Mouse (Mus musculus): ENCODE results near the gene Gm28051. TPM values are rescaled to one million over a fixed set of nuclear protein-coding genes. Genes with fewer than 3 reads are reported as not detected.
A peak's percentile ranks its signal among the peaks of the same experiment; 100 is the strongest.

Gm28051 gene
- polyA plus RNA-seq, 1 experiment from 2014 or later, result not detected

- H3K4me3 ChIP-seq (ENCODE audit: low read depth, low read length), result no peak overlapping the region
- H3K4me2 ChIP-seq (ENCODE audit: low read length), result no peak overlapping the region
- no peak overlapping the region for H3K9ac ChIP-seq (ENCODE audit: low read depth, low read length)
- WGBS, result 88% methylated on average over 3 of the region's 3 CpGs
- ATAC-seq, result no peak
- H3K4me1 ChIP-seq (ENCODE audit: control insufficient read depth, insufficient read depth, low read length), result peaks cover 9% of the 10 kb centered on the region
- H3K36me3 ChIP-seq (ENCODE audit: control insufficient read depth, insufficient read depth, low read length), result peaks cover 3% of the 10 kb centered on the region; the same call in 1 of the 2 replicates
- H3K27ac ChIP-seq (ENCODE audit: low read length), result no peak overlapping the region
- H3K27me3 ChIP-seq (ENCODE audit: control insufficient read depth, insufficient read depth, low read depth, low read length), result no peaks in the 10 kb centered on the region
- no peaks in the 10 kb centered on the region for H3K9me3 ChIP-seq (replicated peaks; ENCODE audit: control insufficient read depth, low read length, poor library complexity, severe bottlenecking)
These were observed 9.3 kb downstream of the Gm28051 start for GRCm38 (mm10) chr12:102748256-102748655.

- no peak overlapping the region for H3K27ac ChIP-seq (ENCODE audit: low read length)
- peaks cover 3% of the 10 kb centered on the region; the same call in 1 of the 2 replicates for H3K36me3 ChIP-seq (ENCODE audit: control insufficient read depth, insufficient read depth, low read length)
- no peaks in the 10 kb centered on the region for H3K27me3 ChIP-seq (ENCODE audit: control insufficient read depth, insufficient read depth, low read depth, low read length)
- no peak overlapping the region for H3K4me3 ChIP-seq (ENCODE audit: low read depth, low read length)
- H3K9me3 ChIP-seq (replicated peaks; ENCODE audit: control insufficient read depth, low read length, poor library complexity, severe bottlenecking), result no peaks in the 10 kb centered on the region
- H3K4me2 ChIP-seq (ENCODE audit: low read length), result peak overlapping the region; percentile 97
- no peak overlapping the region for H3K9ac ChIP-seq (ENCODE audit: low read depth, low read length)
- WGBS, result 64% methylated on average over 6 of the region's 6 CpGs
- ATAC-seq, result no peak
- H3K4me1 ChIP-seq (ENCODE audit: control insufficient read depth, insufficient read depth, low read length), result peaks cover 23% of the 10 kb centered on the region
These were observed 12.7 kb downstream of the Gm28051 start for GRCm38 (mm10) chr12:102744839-102745238.

- Histone ChIP-seq H3K36me3 (ENCODE audit: control insufficient read depth, insufficient read depth, low read length) (no peaks in the 10 kb centered on the region), H3K27me3 (ENCODE audit: control insufficient read depth, insufficient read depth, low read depth, low read length) (no peaks in the 10 kb centered on the region), H3K9ac (ENCODE audit: low read depth, low read length) (peak within 1 kb of the TSS; percentile 94), H3K27ac (ENCODE audit: low read length) (peak within 1 kb of the TSS; percentile 94), H3K9me3 (replicated peaks; ENCODE audit: control insufficient read depth, low read length, poor library complexity, severe bottlenecking) (no peaks in the 10 kb centered on the region), H3K4me2 (ENCODE audit: low read length) (peak within 1 kb of the TSS; percentile 97), H3K4me1 (ENCODE audit: control insufficient read depth, insufficient read depth, low read length) (peaks cover 23% of the 10 kb centered on the region), H3K4me3 (ENCODE audit: low read depth, low read length) (peak within 1 kb of the TSS; percentile 86)
- ATAC-seq, result peak; percentile 97
- WGBS, result under 1% methylated on average over 63 of the region's 63 CpGs
These were observed 13.7 kb downstream of the Gm28051 start, which contains the start of the genes Moap1 and Tmem251 for GRCm38 (mm10) chr12:102743589-102744574. TSS of gene Moap1 (minus strand) at chr12:102743661. TSS of gene Tmem251 (plus strand) at chr12:102743762.

GRCm38 (mm10) chr12:102743036-102743588 lies 14.5 kb downstream of the Gm28051 start:
- Histone ChIP-seq H3K9ac (ENCODE audit: low read depth, low read length) (peak overlapping the region; percentile 94), H3K4me1 (ENCODE audit: control insufficient read depth, insufficient read depth, low read length) (peaks cover 23% of the 10 kb centered on the region), H3K27ac (ENCODE audit: low read length) (peak overlapping the region; percentile 94), H3K27me3 (ENCODE audit: control insufficient read depth, insufficient read depth, low read depth, low read length) (no peaks in the 10 kb centered on the region), H3K36me3 (ENCODE audit: control insufficient read depth, insufficient read depth, low read length) (no peaks in the 10 kb centered on the region), H3K4me3 (ENCODE audit: low read depth, low read length) (peak overlapping the region; percentile 86), H3K9me3 (replicated peaks; ENCODE audit: control insufficient read depth, low read length, poor library complexity, severe bottlenecking) (no peaks in the 10 kb centered on the region), H3K4me2 (ENCODE audit: low read length) (peak overlapping the region; percentile 97)
- under 1% methylated on average over 33 of the region's 33 CpGs for WGBS
- peak; percentile 83 for ATAC-seq

GRCm38 (mm10) chr12:102742056-102742455 lies 15.5 kb downstream of the Gm28051 start:
- Histone ChIP-seq H3K36me3 (ENCODE audit: control insufficient read depth, insufficient read depth, low read length) (no peaks in the 10 kb centered on the region), H3K4me3 (ENCODE audit: low read depth, low read length) (no peak overlapping the region), H3K4me2 (ENCODE audit: low read length) (peak overlapping the region; percentile 97; the same call in 1 of the 2 replicates), H3K27me3 (ENCODE audit: control insufficient read depth, insufficient read depth, low read depth, low read length) (no peaks in the 10 kb centered on the region), H3K27ac (ENCODE audit: low read length) (no peak overlapping the region), H3K9ac (ENCODE audit: low read depth, low read length) (peak overlapping the region; percentile 94; the same call in 1 of the 2 replicates), H3K4me1 (ENCODE audit: control insufficient read depth, insufficient read depth, low read length) (peaks cover 23% of the 10 kb centered on the region), H3K9me3 (replicated peaks; ENCODE audit: control insufficient read depth, low read length, poor library complexity, severe bottlenecking) (no peaks in the 10 kb centered on the region)
- no peak for ATAC-seq
- WGBS, result 87% methylated on average over 7 of the region's 7 CpGs

GRCm38 (mm10) chr12:102740285-102740684 lies 17.3 kb downstream of the Gm28051 start:
- Histone ChIP-seq H3K4me3 (ENCODE audit: low read depth, low read length) (no peak overlapping the region), H3K27ac (ENCODE audit: low read length) (no peak overlapping the region), H3K27me3 (ENCODE audit: control insufficient read depth, insufficient read depth, low read depth, low read length) (no peaks in the 10 kb centered on the region), H3K36me3 (ENCODE audit: control insufficient read depth, insufficient read depth, low read length) (no peaks in the 10 kb centered on the region), H3K9ac (ENCODE audit: low read depth, low read length) (no peak overlapping the region), H3K9me3 (replicated peaks; ENCODE audit: control insufficient read depth, low read length, poor library complexity, severe bottlenecking) (no peaks in the 10 kb centered on the region), H3K4me2 (ENCODE audit: low read length) (no peak overlapping the region), H3K4me1 (ENCODE audit: control insufficient read depth, insufficient read depth, low read length) (peaks cover 23% of the 10 kb centered on the region)
- 62% methylated on average over 3 of the region's 3 CpGs for WGBS
- no peak for ATAC-seq

GRCm38 (mm10) chr12:102739096-102739495 lies 18.5 kb downstream of the Gm28051 start:
- no peak for ATAC-seq
- Histone ChIP-seq H3K9me3 (replicated peaks; ENCODE audit: control insufficient read depth, low read length, poor library complexity, severe bottlenecking) (no peaks in the 10 kb centered on the region), H3K4me3 (ENCODE audit: low read depth, low read length) (no peak overlapping the region), H3K4me1 (ENCODE audit: control insufficient read depth, insufficient read depth, low read length) (peaks cover 14% of the 10 kb centered on the region), H3K36me3 (ENCODE audit: control insufficient read depth, insufficient read depth, low read length) (no peaks in the 10 kb centered on the region), H3K27me3 (ENCODE audit: control insufficient read depth, insufficient read depth, low read depth, low read length) (no peaks in the 10 kb centered on the region), H3K9ac (ENCODE audit: low read depth, low read length) (no peak overlapping the region), H3K27ac (ENCODE audit: low read length) (no peak overlapping the region), H3K4me2 (ENCODE audit: low read length) (no peak overlapping the region)
- WGBS, result 79% methylated on average over 5 of the region's 5 CpGs

- H3K4me1 ChIP-seq (ENCODE audit: control insufficient read depth, insufficient read depth, low read length), result peaks cover 16% of the 10 kb centered on the region
- WGBS, result 15% methylated on average over 4 of the region's 5 CpGs
- no peak for ATAC-seq
These were observed 24.2 kb downstream of the Gm28051 start for GRCm38 (mm10) chr12:102733381-102733780.

More at GRCm38 (mm10) chr12:102733381-102733780, 24.2 kb downstream of the Gm28051 start:
- Histone ChIP-seq H3K36me3 (ENCODE audit: control insufficient read depth, insufficient read depth, low read length) (no peaks in the 10 kb centered on the region), H3K4me2 (ENCODE audit: low read length) (no peak overlapping the region), H3K27me3 (ENCODE audit: control insufficient read depth, insufficient read depth, low read depth, low read length) (no peaks in the 10 kb centered on the region), H3K4me3 (ENCODE audit: low read depth, low read length) (no peak overlapping the region), H3K9me3 (replicated peaks; ENCODE audit: control insufficient read depth, low read length, poor library complexity, severe bottlenecking) (no peaks in the 10 kb centered on the region), H3K9ac (ENCODE audit: low read depth, low read length) (no peak overlapping the region), H3K27ac (ENCODE audit: low read length) (no peak overlapping the region)

Data from midbrain, embryonic 16.5 days (tissue).